Mouse (Mus musculus) erythroblast, adult 5-6 weeks (primary cell): ENCODE data around the gene Hist1h3c. TPM values are rescaled to one million over a fixed set of nuclear protein-coding genes. Genes with fewer than 3 reads are reported as not detected.

Source experiments
- ATAC-seq: replicated peaks from 2 replicates; pipeline ENCODE4 v1.8.0; 2016; ENCODE audit warnings: moderate number of reproducible peaks, mild to moderate bottlenecking, moderate TSS enrichment, inconsistent platforms; ENCODE audit not compliant: poor library complexity, low FRiP score, severe bottlenecking
- total RNA-seq, 2 experiments: library from RNA; stranded (forward) in 1 of 2; stranded (reverse) in 1 of 2; fragments of 150-400 nt in 1 of 2; fragments of 200-764, 138-1000 nt in 1 of 2; gene quantifications; 2 replicates each; pipeline versions ENCODE4 v1.2.3 to v1.2.4; 2015 to 2017; ENCODE audit warnings: low replicate concordance in 2 of 2

Gene Hist1h3c
- total RNA-seq, 2 experiments from 2014 or later, result 41.1 to 330 TPM

DNA sequence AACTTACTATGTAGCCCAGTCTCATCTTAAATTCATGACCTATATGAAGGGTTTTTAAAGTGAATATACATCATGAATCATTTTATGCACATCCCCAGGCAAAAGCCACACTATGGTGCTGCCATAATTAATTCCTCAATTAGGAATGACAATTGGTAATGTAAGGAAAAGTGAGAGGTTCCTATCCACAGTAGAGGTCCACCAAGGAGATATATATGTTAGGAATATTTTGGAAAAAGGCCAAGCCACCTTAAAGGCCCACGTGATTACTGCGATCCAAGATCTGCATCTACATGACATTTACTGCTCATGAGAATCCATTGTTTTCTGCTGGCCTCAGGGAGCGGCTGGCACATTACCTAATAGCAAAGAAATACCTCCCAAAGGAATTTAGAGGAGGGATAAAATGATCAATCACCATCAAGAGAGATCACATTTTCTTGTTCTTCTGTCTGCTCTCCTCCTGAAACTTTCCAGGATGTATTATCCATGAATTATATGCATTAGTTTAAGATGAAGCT lies 13.9 kb upstream of the Hist1h3c start:
- ATAC-seq, result no peak

DNA sequence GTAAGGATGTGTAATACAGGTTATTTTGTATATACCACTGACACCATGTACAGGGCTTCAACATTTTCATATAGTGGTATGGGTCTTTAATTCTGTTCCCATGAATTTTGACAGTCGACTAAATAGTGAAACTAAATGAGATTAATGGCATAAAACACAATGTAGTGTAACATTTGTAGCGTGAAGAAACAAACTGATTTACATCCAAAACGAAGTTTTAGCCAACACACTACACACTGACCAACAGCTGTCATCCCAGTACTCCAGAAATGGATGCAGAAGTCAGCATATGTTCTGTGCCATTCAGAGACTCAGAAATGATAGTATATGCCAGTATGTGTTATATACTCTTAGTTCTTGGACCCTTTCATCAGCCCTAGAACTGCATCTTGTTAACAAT lies 12.5 kb upstream of the Hist1h3c start:
- no peak for ATAC-seq

DNA sequence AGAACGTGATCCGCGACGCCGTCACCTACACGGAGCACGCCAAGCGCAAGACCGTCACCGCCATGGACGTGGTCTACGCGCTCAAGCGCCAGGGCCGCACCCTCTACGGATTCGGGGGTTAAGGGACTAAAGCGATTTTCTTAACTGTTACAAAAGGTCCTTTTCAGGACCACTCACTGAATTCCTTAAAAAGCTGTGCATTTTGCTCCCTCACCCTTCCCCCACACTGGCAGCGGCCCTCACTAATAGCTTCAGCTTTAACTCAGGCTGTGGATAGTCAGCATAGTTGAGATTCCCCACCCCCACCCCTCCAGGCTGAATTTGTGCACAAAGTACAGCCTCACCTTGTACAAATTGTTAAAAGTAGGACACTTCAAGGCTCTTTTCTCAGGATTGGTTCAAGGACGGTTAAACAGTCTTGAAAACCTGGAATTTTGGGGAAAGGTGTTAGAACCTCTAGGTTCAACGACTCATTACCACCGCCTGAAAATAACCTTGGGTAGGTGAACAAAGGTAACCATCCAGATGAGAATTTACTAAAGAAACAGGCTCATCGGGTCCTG lies 11.9 kb upstream of the Hist1h3c start:
- peak; percentile 32 for ATAC-seq

DNA sequence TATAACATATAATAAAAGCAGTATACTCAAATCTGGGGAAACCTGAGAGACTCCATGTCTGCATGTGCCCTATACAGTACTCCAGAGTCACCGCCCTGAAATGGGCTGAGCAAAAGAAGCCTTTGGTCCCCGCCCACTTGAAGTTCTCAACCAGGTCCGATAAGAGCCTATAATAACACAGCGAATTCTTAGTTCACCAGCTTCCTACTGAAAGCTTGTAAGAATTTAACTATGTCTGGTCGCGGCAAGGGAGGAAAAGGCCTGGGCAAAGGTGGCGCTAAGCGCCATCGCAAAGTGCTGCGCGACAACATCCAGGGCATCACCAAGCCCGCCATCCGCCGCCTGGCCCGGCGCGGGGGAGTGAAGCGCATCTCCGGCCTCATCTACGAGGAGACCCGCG lies 11.4 kb upstream of the Hist1h3c start, which contains the start of gene Hist1h4b:
Gene Hist1h4b, plus strand, starts transcription at position 224 of the 400 bp plus-strand sequence.
- peak; percentile 61 for ATAC-seq

DNA sequence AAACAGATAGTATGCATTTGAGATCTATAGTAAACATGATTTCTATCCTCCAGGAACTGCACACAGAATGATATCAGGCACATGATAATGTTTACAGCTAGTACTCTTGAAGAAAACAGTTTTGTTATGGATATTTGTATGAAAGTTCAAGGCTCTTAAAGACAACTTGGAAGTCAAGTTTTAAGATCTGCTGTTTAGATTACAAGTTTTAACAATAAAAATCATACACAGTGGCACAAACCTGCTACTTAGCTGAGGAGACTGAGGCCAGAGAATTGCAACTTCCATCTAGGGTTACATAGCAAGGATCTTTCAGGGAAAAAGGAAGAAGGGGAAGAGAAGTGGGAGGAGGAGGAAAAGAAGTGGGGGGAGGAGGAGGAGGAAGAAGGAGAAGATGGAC lies 9.6 kb upstream of the Hist1h3c start:
- ATAC-seq, result no peak

DNA sequence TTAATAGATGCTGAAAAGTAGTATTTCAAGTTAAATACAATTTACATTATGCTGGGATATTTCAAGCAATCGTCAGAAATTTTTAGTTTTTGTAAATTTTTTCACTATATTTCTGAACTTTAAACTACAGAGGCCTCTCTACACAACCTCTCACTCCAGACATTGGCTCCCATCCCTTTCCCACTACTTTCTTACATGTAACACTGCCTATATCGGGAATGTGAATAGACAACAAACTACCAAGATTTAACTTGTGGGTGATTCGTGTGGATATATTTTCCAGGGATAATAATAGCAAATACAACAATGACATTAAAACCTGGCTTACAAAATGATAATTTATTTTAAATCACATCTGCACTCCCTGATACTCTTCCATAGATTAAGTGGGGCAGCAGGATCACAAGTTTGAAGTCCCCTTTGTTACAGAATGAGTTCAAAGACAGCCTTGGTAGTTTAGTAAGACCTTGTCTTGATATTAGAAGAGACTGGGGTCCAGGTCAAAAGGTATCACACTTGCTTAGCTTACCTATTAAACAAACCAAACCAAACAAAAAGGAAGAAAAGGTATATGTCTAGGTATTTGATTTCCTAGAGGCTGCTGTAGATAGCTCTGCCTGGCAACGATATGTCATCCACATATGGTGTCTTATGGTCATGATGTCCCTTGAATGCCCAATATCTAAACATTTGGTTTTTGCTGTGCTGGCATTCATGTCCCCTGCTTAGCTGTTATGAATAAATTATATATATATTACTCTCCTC lies 8.1 kb upstream of the Hist1h3c start:
- ATAC-seq, result no peak

DNA sequence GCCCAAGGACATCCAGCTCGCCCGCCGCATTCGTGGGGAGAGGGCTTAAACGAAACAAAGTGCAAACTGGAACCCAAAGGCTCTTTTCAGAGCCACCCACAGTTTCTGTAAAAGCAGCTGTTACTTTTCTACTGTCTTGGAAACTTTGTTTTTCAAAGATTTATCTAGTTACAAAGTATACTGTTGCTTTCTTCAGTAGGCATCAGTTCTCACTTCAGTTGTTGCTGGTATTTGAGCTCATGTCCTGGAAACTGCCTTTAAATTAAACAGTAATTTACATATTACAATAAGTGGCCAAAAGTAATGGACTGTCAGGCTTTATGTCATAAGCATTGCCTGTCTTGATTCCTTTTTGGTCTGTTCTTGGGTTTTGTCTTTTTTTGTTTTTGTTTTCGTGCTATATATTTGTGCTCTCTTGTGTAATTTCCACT lies 7.4 kb upstream of the Hist1h3c start:
- ATAC-seq, result no peak

DNA sequence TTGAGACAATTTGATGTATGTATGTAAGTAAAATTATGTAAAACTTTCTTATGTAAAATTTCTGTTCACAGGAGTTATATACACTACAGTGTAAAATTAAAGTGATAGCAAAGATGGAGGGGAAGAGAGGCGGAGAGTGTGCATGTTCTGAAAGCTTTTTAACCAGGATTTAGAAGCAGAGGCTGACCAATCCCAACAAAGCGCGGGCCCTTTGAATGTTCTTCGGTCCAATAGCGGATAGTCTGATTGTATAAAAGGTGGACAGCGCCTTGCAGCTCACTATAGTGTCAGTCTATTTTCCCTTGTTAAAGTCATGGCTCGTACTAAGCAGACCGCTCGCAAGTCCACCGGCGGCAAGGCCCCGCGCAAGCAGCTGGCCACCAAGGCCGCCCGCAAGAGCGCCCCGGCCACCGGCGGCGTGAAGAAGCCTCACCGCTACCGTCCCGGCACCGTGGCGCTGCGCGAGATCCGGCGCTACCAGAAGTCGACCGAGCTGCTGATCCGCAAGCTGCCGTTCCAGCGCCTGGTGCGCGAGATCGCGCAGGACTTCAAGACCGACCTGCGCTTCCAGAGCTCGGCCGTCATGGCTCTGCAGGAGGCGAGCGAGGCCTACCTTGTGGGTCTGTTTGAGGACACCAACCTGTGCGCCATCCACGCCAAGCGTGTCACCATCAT lies 6.8 kb upstream of the Hist1h3c start, which contains the start of gene Hist1h3b:
Gene Hist1h3b, plus strand, starts transcription at position 201 of the 675 bp plus-strand sequence.
- ATAC-seq, result peak; percentile 67

DNA sequence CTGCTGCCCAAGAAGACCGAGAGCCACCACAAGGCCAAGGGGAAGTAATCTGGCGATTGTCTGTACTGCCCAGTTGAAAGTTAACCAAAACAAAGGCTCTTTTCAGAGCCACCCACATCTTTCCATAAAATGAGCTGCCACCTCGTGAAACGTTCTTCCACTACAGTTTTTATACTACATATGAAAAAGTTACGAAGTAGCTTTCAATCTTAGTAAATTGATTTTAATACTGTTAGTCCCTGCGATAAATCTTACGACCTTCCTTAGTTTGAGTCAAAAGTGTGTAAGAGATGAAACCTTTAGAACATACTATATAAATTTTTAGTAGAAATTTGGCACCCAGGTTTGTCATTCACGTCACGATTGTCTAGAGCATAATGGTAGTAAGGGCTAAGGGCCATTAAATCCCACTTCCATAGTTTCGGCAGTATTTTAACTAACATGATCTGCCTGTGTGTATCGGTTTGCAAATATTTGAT lies 6.1 kb upstream of the Hist1h3c start:
- peak; percentile 13; the same call in 1 of the 2 replicates for ATAC-seq

DNA sequence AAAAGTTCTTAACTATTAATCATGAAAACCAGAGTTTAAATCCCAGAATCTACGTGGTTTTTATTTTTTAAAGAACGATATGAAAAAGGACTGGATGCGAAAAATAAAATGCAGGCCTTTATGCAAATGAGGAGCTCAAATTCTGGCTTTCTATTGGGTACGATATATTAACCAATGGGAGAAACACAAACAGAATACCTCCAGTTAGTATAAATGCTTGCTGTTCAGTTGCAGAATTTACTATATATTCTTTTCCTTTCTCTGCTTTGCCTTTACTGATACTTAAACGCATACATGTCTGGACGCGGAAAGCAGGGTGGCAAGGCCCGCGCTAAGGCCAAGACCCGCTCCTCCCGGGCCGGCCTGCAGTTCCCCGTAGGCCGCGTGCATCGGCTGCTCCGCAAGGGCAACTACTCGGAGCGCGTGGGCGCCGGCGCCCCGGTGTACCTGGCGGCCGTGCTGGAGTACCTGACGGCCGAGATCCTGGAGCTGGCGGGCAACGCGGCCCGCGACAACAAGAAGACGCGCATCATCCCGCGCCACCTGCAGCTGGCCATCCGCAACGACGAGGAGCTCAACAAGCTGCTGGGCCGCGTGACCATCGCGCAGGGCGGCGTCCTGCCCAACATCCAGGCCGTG lies 5.6 kb upstream of the Hist1h3c start, which contains the start of gene Hist1h2ab:
Gene Hist1h2ab, plus strand, starts transcription at position 288 of the 639 bp plus-strand sequence.
- peak; percentile 63 for ATAC-seq

DNA sequence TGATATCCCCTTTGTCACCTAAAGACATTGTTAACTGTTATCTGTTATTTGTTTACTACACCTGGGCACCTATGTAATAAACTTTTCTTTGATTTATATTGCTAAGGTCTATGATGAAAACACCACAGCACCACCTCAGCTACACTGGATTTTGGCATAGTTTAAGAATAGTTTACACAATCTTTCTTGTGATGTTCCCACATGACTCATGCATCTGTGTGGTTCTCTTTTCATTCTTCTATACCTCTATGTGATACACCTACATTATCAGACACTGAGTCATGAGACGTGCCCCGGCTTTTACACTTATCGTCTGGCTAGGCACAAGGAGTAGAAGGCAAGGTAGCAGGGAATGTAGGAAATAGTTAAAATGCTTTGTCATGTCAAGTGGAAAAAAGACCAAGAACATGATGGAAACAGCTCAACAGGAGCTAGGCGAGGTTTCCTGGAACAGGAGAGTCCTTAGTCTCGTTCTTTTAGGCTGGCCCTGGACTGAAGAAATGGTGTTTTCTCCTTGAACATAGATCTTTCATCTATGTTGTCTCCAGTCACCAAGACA lies 4.2 kb upstream of the Hist1h3c start:
- ATAC-seq, result no peak

DNA sequence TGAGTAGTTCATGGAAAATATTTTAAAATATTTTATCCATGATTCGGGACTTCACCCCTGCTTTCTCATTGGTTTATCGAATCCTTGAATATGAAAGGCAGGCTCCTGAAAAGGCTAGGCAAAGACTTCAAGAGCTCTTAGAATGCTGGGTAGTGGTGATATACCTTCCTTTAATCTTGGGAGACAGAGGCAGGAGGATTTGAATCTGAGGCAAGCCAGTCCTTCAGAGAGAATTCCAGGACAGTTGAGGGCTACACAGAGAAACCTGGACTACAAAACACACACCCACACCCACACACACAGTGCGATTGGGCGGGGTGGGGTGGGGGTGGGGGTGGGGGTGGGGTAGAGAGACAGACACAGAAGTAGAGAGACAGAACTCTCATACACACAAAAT lies 2.5 kb upstream of the Hist1h3c start:
- no peak for ATAC-seq

DNA sequence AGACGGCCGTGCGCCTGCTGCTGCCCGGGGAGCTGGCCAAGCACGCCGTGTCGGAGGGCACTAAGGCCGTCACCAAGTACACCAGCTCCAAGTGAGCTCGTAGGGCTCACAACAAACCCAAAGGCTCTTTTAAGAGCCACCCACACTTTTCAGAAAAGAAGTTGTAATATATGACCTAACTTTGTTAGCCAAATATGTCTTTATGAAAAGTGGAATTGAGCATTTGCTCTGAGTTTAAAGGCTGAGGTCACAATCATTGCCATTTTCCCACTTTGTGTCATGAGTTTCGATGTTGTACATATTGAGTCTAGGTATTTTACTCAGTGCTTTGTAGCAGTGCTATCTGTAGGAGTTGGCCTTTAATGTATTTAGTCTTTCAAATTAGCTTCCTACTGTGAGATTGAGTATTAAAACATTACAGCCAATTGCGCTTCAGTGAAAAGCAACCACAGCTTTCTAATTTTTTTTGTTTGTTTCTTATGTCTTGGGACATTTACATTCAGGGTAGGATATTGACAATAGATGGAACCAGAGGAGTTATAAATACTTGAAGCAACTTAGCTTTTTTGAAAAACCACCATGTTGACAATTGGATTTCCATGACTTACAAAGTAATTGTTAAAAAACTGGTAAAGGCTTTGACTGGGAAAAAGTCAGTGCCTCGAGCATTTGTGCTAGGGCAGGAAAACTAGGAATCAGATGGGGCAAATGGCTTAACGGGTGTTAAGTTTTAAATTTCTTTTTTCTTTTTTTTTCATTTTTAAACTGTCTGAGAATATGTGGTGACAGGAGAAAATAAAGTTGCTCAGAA lies 1.9 kb upstream of the Hist1h3c start:
- ATAC-seq, result 0 out of 2 replicates have a peak, but pooled peaks have one; percentile 9

DNA sequence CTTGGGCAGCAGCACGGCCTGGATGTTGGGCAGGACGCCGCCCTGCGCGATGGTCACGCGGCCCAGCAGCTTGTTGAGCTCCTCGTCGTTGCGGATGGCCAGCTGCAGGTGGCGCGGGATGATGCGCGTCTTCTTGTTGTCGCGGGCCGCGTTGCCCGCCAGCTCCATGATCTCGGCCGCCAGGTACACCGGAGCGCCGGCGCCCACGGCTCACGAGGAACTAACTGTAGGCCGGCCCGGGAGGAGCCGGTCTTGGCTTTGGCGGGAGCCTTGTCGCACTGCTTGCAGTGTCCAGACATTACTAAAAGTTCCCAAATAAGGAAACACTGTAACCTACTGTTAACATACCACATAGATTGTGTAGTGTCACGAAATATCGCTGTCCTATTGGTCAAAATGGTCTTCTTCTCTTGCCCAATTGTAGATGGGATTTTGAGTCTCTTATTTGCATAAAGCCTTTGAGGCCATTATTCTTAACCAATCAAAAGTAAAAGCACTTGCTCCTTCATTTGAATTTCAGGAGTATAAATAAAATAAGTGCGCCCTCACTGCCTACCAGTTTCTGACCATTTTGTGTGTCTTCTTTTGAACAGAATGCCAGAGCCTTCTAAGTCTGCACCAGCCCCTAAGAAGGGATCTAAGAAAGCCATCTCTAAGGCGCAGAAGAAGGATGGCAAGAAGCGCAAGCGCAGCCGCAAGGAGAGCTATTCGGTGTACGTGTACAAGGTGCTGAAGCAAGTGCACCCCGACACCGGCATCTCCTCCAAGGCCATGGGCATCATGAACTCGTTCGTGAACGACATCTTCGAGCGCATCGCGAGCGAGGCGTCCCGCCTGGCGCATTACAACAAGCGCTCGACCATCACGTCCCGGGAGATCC lies 1.0 kb upstream of the Hist1h3c start, which contains the start of gene Hist1h2bb:
Gene Hist1h2bb, plus strand, starts transcription at position 534 of the 880 bp plus-strand sequence.
- peak; percentile 76 for ATAC-seq

DNA sequence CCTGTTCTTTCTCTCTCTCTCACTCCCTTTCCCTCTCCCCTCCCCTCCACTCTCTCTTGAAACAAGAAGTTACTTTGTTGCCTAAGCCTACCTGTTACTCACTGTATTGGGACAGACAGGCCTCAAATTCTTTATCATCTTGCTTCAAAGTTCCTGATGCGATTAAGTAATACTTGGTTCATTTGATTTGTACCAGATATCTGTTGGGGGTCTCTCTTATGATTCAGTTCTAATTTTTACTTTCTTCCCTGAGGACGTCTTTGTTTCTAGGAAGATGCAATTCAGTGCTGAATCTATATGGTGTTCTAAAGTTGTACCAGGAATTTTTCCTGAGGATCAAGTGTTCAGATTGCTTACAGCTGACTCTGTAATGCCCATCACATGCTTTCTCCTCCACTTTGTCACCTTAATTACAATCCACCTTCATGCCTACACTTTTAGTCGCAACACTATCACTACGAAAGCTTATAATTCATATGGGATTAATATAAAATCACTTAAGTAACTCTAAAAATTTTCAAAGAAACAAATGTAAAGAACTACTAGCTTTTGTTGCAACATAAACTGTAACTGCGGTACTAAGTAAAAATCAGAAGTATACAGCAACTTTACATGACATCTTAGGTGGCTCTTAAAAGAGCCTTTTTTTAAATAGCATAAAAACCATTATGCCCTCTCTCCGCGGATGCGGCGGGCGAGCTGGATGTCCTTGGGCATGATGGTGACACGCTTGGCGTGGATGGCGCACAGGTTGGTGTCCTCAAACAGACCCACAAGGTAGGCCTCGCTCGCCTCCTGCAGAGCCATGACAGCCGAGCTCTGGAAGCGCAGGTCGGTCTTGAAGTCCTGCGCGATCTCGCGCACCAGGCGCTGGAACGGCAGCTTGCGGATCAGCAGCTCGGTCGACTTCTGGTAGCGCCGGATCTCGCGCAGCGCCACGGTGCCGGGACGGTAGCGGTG lies 701 bp downstream of the Hist1h3c start:
- 0 out of 2 replicates have a peak, but pooled peaks have one; percentile 5 for ATAC-seq

DNA sequence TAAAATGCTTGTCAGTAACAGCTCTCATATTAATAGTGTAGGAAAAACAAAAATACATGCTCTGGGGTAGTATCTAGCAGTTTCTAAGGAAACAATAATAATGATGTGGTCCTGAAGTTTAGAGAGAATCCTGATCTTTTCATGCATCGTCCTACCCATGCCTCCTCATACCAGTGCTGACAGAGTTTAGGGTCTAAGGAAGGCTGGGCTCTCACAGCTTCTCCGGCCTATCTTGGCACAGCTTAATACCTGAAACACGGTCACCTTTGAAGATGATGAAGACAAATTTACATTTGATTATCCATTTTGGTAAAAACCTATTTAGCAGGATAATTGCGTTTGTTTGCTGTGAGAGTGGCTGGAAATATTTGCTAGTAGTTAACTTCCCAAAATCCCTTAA lies 1.4 kb downstream of the Hist1h3c start:
- ATAC-seq, result no peak
